Mouse (Mus musculus) left cerebral cortex, adult 11 months (tissue): ENCODE measurements around the gene Bphl.

ENCODE experiments used
- DNase-seq: peaks from one replicate; pipeline ENCODE4 v3.0.0; 2022; ENCODE audit warnings: low spot score

Bphl gene

GRCm38 (mm10) chr13:34037172-34038055 lies at the start of gene Bphl:
Bphl (plus strand) TSS chr13:34037597.
- peak; percentile 89 for DNase-seq

GRCm38 (mm10) chr13:33989625-33990024 lies 47.8 kb upstream of the Bphl start:
- no peak for DNase-seq

- DNase-seq: peak; percentile 32
Measured at GRCm38 (mm10) chr13:33995197-33995596, 42.2 kb upstream of the Bphl start.

GRCm38 (mm10) chr13:34002058-34003006 lies 35.1 kb upstream of the Bphl start, which contains the start of the genes Ripk1 and Serpinb6a:
Ripk1 (plus strand) TSS chr13:34002363.
Serpinb6a (minus strand) TSS chr13:34002794.
- DNase-seq: peak; percentile 81

- no peak for DNase-seq
Measured at GRCm38 (mm10) chr13:34003058-34003457, 34.3 kb upstream of the Bphl start.

- DNase-seq: no peak
Measured at GRCm38 (mm10) chr13:34007234-34007633, 30.2 kb upstream of the Bphl start.

- no peak for DNase-seq
Measured at GRCm38 (mm10) chr13:34016927-34017569, 20.3 kb upstream of the Bphl start.

- no peak for DNase-seq
Measured at GRCm38 (mm10) chr13:34018521-34018920, 18.9 kb upstream of the Bphl start.

- no peak for DNase-seq
Measured at GRCm38 (mm10) chr13:34021998-34022397, 15.4 kb upstream of the Bphl start.

GRCm38 (mm10) chr13:34032041-34032440 lies 5.4 kb upstream of the Bphl start:
- no peak for DNase-seq

- no peak for DNase-seq
Measured at GRCm38 (mm10) chr13:34035424-34035823, 2.0 kb upstream of the Bphl start.

- no peak for DNase-seq
Measured at GRCm38 (mm10) chr13:34036726-34037125, 671 bp upstream of the Bphl start.

GRCm38 (mm10) chr13:34038056-34038432 lies 647 bp downstream of the Bphl start:
- DNase-seq: no peak

GRCm38 (mm10) chr13:34038901-34039341 lies 1.5 kb downstream of the Bphl start:
- no peak for DNase-seq

- DNase-seq: no peak
Measured at GRCm38 (mm10) chr13:34040091-34040490, 2.7 kb downstream of the Bphl start.

GRCm38 (mm10) chr13:34043716-34044393 lies 6.5 kb downstream of the Bphl start:
- no peak for DNase-seq

GRCm38 (mm10) chr13:34045511-34046249 lies 8.3 kb downstream of the Bphl start:
- no peak for DNase-seq

GRCm38 (mm10) chr13:34046421-34047012 lies 9.1 kb downstream of the Bphl start:
- peak; percentile 83 for DNase-seq

- no peak for DNase-seq
Measured at GRCm38 (mm10) chr13:34047526-34047925, 10.1 kb downstream of the Bphl start.

- peak; percentile 62 for DNase-seq
Measured at GRCm38 (mm10) chr13:34050479-34050878, 13.1 kb downstream of the Bphl start.
